Mouse (Mus musculus) intestine, postnatal 0 days (tissue): ENCODE results near the gene Plxna2. TPM values are rescaled to one million over a fixed set of nuclear protein-coding genes. Genes with fewer than 3 reads are reported as not detected.

Experiments used
- ATAC-seq: fragments of 200-750 bp; cut with Nextera tagmentation; 2 replicates; pipeline ENCODE4 v1.8.0; 2017; ENCODE audit warnings: mild to moderate bottlenecking, moderate TSS enrichment, moderate library complexity
- H3K27ac ChIP-seq: fragments of 300-500 bp; sonication (generic); 2 replicates; pipeline ENCODE4 v1.5.1; 2014; ENCODE audit warnings: mild to moderate bottlenecking, low read depth, low read length, moderate library complexity
- H3K27me3 ChIP-seq: fragments of 300-500 bp; sonication (generic); replicated peaks from 2 replicates; pipeline ENCODE4 v1.6.1; 2014; ENCODE audit warnings: low read length, mixed read lengths; ENCODE audit not compliant: control insufficient read depth, insufficient read depth
- H3K36me3 ChIP-seq: fragments of 300-500 bp; sonication (generic); 2 replicates; pipeline ENCODE4 v1.6.1; 2014; ENCODE audit warnings: mild to moderate bottlenecking, moderate library complexity; ENCODE audit not compliant: control insufficient read depth, insufficient read depth
- H3K4me1 ChIP-seq: fragments of 300-500 bp; sonication (generic); replicated peaks from 2 replicates; pipeline ENCODE4 v1.6.1; 2014; ENCODE audit warnings: antibody characterized with exemption, low read length, mixed read lengths; ENCODE audit not compliant: control insufficient read depth, insufficient read depth
- H3K4me2 ChIP-seq: fragments of 300-500 bp; sonication (generic); replicated peaks from 2 replicates; pipeline ENCODE4 v1.6.1; 2014; ENCODE audit warnings: low read depth, mild to moderate bottlenecking, moderate library complexity
- H3K4me3 ChIP-seq: fragments of 300-500 bp; sonication (generic); 2 replicates; pipeline ENCODE4 v1.5.1; 2014; ENCODE audit warnings: low read depth, low read length
- H3K9ac ChIP-seq: fragments of 300-500 bp; sonication (generic); 2 replicates; pipeline ENCODE4 v1.6.1; 2014; ENCODE audit warnings: mild to moderate bottlenecking, low read depth, low read length
- H3K9me3 ChIP-seq: fragments of 300-500 bp; sonication (generic); 2 replicates; pipeline ENCODE4 v1.6.1; 2016; ENCODE audit warnings: mixed run types; ENCODE audit not compliant: control insufficient read depth
- CTCF ChIP-seq: sonication (generic); IDR thresholded peaks from 2 replicates; pipeline ENCODE4 v1.5.1; 2016; ENCODE audit warnings: low read depth, mild to moderate bottlenecking, control low read depth, antibody characterized with exemption, moderate library complexity
- WGBS: fragments of 180-500 bp; shearing (Covaris S2); extraction: QIAGEN DNeasy Blood & Tissue Kit; methylation state at CpG from one replicate; pipeline ENCODE4 v1.1.7; 2014; 5-methylcytosine and 5-hydroxymethylcytosine counted together
- polyA plus RNA-seq: library from polyadenylated mRNA; unstranded; fragments of >200 nt; fragmentation: Nextera tagmentation; extraction: Ambion mirVana; gene quantifications from 2 replicates; pipeline ENCODE4 v1.2.1, GENCODE M21; 2015

Gene Plxna2
- polyA plus RNA-seq = 4.1 and 4.6 TPM in 2 replicates

GRCm38 (mm10) chr1:194617918-194618317 is at the start of gene Plxna2:
TSS of gene Plxna2 (plus strand) at chr1:194618218.
- no peaks in the 10 kb centered on the region for H3K9me3 ChIP-seq
- no peaks in the 10 kb centered on the region for H3K36me3 ChIP-seq
- H3K27ac ChIP-seq = no peak within 1 kb of the TSS
- ATAC-seq = no peak
- H3K4me2 ChIP-seq = peak within 1 kb of the TSS; percentile 98
- no peak for TF ChIP-seq CTCF
- no peaks in the 10 kb centered on the region for H3K27me3 ChIP-seq
- H3K4me1 ChIP-seq = no peaks in the 10 kb centered on the region
- H3K9ac ChIP-seq = no peak within 1 kb of the TSS
- WGBS = 96% methylated on average over 2 of the region's 2 CpGs
- H3K4me3 ChIP-seq = peak within 1 kb of the TSS; percentile 86

- Histone ChIP-seq H3K36me3 (no peaks in the 10 kb centered on the region), H3K4me3 (no peak overlapping the region), H3K9me3 (no peaks in the 10 kb centered on the region), H3K4me2 (no peak overlapping the region), H3K27me3 (no peaks in the 10 kb centered on the region), H3K4me1 (no peaks in the 10 kb centered on the region), H3K9ac (no peak overlapping the region), H3K27ac (no peak overlapping the region)
- ATAC-seq = no peak
- TF ChIP-seq CTCF = no peak
- 73% methylated on average over 3 of the region's 3 CpGs for WGBS
Observed at GRCm38 (mm10) chr1:194573870-194574269, 44.1 kb upstream of the Plxna2 start.

- ATAC-seq = no peak
- Histone ChIP-seq H3K27ac (no peak overlapping the region), H3K27me3 (no peaks in the 10 kb centered on the region), H3K9ac (no peak overlapping the region), H3K9me3 (no peaks in the 10 kb centered on the region), H3K36me3 (no peaks in the 10 kb centered on the region), H3K4me1 (no peaks in the 10 kb centered on the region), H3K4me3 (no peak overlapping the region), H3K4me2 (no peak overlapping the region)
- WGBS = 88% methylated on average over 3 of the region's 3 CpGs
- TF ChIP-seq CTCF = no peak
Observed at GRCm38 (mm10) chr1:194578270-194578669, 39.7 kb upstream of the Plxna2 start.

GRCm38 (mm10) chr1:194580539-194580938 is 37.5 kb upstream of the Plxna2 start:
- Histone ChIP-seq H3K27me3 (no peaks in the 10 kb centered on the region), H3K4me1 (no peaks in the 10 kb centered on the region), H3K36me3 (no peaks in the 10 kb centered on the region), H3K4me3 (no peak overlapping the region), H3K4me2 (no peak overlapping the region), H3K9me3 (no peaks in the 10 kb centered on the region), H3K27ac (no peak overlapping the region), H3K9ac (no peak overlapping the region)
- ATAC-seq = no peak
- no peak for TF ChIP-seq CTCF

GRCm38 (mm10) chr1:194586670-194587069 is 31.3 kb upstream of the Plxna2 start:
- H3K9ac ChIP-seq = no peak overlapping the region
- no peak overlapping the region for H3K4me2 ChIP-seq
- no peaks in the 10 kb centered on the region for H3K36me3 ChIP-seq
- TF ChIP-seq CTCF = no peak
- 94% methylated on average over 1 of the region's 1 CpGs for WGBS
- no peak overlapping the region for H3K27ac ChIP-seq
- no peaks in the 10 kb centered on the region for H3K4me1 ChIP-seq
- H3K27me3 ChIP-seq = no peaks in the 10 kb centered on the region
- no peak overlapping the region for H3K4me3 ChIP-seq
- no peaks in the 10 kb centered on the region for H3K9me3 ChIP-seq
- ATAC-seq = no peak

GRCm38 (mm10) chr1:194587532-194587931 is 30.5 kb upstream of the Plxna2 start:
- no peak for ATAC-seq
- no peak for TF ChIP-seq CTCF

More at GRCm38 (mm10) chr1:194587532-194587931, 30.5 kb upstream of the Plxna2 start:
- no peaks in the 10 kb centered on the region for H3K36me3 ChIP-seq
- H3K4me3 ChIP-seq = no peak overlapping the region
- H3K4me2 ChIP-seq = no peak overlapping the region
- H3K9me3 ChIP-seq = no peaks in the 10 kb centered on the region
- H3K27me3 ChIP-seq = no peaks in the 10 kb centered on the region
- H3K9ac ChIP-seq = no peak overlapping the region
- no peaks in the 10 kb centered on the region for H3K4me1 ChIP-seq
- no peak overlapping the region for H3K27ac ChIP-seq
